Mouse (Mus musculus) lung, adult 2 months (tissue): ENCODE results near the gene Tmem234.
A peak's percentile ranks its signal among the peaks of the same experiment; 100 is the strongest.

Experiments
- CTCF ChIP-seq: fragments of 200-500 bp; IDR thresholded peaks from 2 replicates; pipeline ENCODE4 v1.5.1; 2011; ENCODE audit warnings: mild to moderate bottlenecking, low read length, control low read depth; ENCODE audit not compliant: insufficient read depth
- POLR2A ChIP-seq: fragments of 200-500 bp; IDR thresholded peaks from 2 replicates; pipeline ENCODE4 v1.6.1; 2011; ENCODE audit warnings: low read depth, mild to moderate bottlenecking, control low read depth, low read length, borderline replicate concordance; ENCODE audit errors: extremely low read depth

DNA sequence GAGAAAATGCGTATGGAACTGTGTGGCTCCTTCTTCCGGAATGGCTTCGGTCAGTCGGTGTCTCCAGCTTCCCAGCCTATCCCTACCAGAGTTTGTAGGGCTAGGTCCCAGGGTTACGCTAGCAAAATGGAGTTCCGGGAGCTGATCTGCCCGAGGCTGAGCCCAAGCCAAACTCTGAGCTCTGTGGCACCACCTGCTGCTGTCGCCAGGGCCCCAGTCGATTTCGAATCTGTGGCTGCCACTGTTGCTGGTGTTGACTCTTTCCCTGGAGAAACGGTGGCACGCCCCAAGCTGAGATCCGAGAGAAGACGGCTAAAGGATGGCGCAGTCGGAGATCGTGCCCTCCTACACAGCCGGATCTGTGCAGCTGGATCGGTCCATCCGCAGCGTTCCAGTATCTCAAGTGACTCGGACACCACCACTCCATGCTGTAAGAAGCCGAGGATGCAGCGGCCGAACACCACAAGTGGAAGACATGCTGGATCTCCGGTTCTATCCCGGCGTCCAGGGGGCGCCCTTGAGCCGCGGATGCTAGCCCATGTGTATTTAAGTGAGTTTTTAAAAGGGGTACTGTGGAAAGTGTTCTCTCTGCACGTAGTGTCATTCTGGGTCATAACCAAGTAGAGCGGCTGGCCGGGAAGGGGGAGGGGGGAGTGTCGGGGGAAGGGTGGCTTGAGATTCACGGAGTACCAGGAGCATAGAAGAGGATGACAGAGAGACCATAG lies 15.4 kb upstream of the Tmem234 start:
- peak; percentile 70 for TF ChIP-seq CTCF
- 0 out of 2 replicates have a peak, but pooled peaks have one; percentile 2 for TF ChIP-seq POLR2A
